Mouse (Mus musculus) right cerebral cortex, postnatal 10 days (tissue): ENCODE data around the gene Mink1.

ENCODE experiments used
- DNase-seq, 2 experiments: peaks; one replicate each; pipeline ENCODE4 v3.0.0; 2021; ENCODE audit warnings: low spot score in 2 of 2

Mink1 gene

GRCm38 (mm10) chr11:70653345-70654197 lies 90.9 kb downstream of the Mink1 start:
- DNase-seq, result peak; percentile 60 to 64

- peak; percentile 82 to 83 for DNase-seq
Observed at GRCm38 (mm10) chr11:70654198-70654922, 91.7 kb downstream of the Mink1 start, which contains the start of gene Pfn1. Gene Pfn1, minus strand, starts transcription at chr11:70654644.

- peak; percentile 84 to 87 for DNase-seq
Observed at GRCm38 (mm10) chr11:70654923-70655570, 92.4 kb downstream of the Mink1 start.

- DNase-seq, result peak in 1 of 2 experiments; percentile 51
Observed at GRCm38 (mm10) chr11:70655571-70656455, 93.1 kb downstream of the Mink1 start.

- DNase-seq, result peak in 1 of 2 experiments; percentile 57
Observed at GRCm38 (mm10) chr11:70656456-70656927, 93.8 kb downstream of the Mink1 start.

- peak in 1 of 2 experiments; percentile 28 for DNase-seq
Observed at GRCm38 (mm10) chr11:70656964-70657363, 94.3 kb downstream of the Mink1 start, which contains the start of gene Eno3. Gene Eno3, plus strand, starts transcription at chr11:70657202.

- DNase-seq, result peak in 1 of 2 experiments; percentile 17
Observed at GRCm38 (mm10) chr11:70657573-70657972, 94.9 kb downstream of the Mink1 start.

- no peak for DNase-seq
Observed at GRCm38 (mm10) chr11:70657991-70658390, 95.3 kb downstream of the Mink1 start.

GRCm38 (mm10) chr11:70658521-70658920 lies 95.8 kb downstream of the Mink1 start:
- DNase-seq, result no peak

GRCm38 (mm10) chr11:70658942-70659341 lies 96.3 kb downstream of the Mink1 start:
- DNase-seq, result no peak

- DNase-seq, result no peak
Observed at GRCm38 (mm10) chr11:70660571-70660970, 97.9 kb downstream of the Mink1 start.

- DNase-seq, result no peak
Observed at GRCm38 (mm10) chr11:70663101-70663500, 100.4 kb downstream of the Mink1 start.

- no peak for DNase-seq
Observed at GRCm38 (mm10) chr11:70663957-70664356, 101.3 kb downstream of the Mink1 start.
